Mouse (Mus musculus) CD8-positive naive resting alpha-beta T cell, adult 2 months (primary cell): Measurements from ENCODE around the gene Gpr108.

ENCODE experiments used
- DNase-seq, 2 experiments: peaks; one replicate each; pipeline ENCODE4 v3.0.0; 2022; ENCODE audit warnings: low read depth in 2 of 2, low spot score in 2 of 2

The Gpr108 gene

GRCm38 (mm10) chr17:57246663-57247392 lies 1.4 kb downstream of the Gpr108 start:
- no peak for DNase-seq

DNA sequence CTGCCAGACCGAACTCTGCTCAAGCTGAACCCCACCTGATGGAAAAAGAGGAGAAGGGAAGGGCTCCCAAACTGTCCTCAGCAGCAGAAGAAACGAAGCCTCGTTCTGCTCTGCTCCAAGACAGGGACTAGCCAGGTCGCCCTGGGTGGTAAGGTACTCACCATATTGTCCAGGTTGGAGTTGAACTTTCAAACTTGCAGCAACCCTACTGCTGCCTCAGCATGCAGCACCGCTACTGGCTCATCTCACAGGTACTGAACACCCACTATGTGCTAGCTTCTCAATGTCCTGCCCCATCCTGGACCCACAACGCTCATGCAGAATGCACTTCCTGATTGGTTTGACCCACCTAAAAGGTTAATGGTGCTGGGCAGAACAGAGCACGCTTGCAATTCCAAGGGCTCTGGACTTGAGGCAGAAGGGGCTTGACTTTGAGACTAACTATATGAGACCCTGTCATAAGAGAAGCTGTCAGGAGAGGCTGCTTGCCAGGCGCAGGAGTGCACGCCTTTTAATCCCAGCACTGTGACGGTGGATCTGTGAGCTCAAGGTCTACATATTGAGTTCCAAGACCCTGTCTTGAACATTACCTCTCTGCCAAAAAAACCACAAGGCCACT lies 2.8 kb downstream of the Gpr108 start:
- no peak for DNase-seq

DNA sequence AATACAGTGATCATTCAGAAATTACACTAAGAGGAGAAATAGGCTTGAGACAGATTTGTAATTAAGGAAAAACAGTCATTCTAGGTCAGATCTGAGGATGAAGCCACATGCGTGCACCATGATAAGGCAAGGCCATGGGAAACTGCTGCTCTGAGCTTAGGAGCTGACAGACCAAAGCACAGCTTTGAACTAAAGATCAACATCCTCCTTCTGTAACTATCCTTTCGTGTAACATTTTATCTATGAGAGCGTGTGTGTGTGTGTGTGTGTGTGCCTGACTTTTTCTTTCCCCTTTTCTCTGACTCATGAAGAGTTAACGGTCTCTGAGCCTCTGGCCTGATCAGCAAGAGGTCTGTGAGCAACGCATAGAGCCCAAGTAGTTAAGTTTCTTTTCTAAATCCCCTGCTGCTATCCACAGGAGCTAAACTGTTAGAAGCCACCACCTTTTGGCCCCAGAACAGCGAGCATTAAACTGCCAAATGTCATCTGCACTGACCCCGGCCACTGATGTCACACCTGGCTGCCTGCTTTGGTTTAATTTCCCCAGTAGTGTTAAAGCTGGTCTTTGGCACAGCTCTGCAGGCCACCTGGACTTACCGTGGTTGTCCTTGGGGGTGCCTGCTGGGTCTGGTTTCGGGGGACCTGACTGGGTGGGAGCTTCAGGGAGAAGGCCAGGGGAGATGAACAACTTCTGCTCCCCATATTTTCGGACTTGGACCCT lies 4.4 kb downstream of the Gpr108 start:
- no peak for DNase-seq

DNA sequence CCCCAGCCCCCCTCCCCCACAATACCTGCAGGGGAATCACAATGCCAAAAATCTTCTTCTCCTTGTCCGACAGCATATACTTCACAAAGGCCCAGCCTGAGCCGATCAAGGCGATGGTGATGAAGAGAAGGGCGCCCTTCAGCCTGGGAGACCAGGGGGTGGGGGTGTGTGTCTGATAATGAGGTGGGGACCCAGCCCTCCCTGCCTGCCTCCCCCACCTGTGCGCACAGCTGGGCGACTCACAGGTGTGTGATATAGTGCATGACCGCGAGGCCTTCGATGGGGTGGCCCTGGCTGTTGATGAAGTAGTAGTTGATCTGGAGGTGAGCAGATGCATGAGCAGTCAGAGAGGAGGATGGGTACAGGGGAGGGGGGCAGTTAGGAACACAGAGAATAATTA lies 11.1 kb downstream of the Gpr108 start:
- no peak for DNase-seq

- no peak for DNase-seq
Measured at GRCm38 (mm10) chr17:57235803-57236202, 12.4 kb downstream of the Gpr108 start.

DNA sequence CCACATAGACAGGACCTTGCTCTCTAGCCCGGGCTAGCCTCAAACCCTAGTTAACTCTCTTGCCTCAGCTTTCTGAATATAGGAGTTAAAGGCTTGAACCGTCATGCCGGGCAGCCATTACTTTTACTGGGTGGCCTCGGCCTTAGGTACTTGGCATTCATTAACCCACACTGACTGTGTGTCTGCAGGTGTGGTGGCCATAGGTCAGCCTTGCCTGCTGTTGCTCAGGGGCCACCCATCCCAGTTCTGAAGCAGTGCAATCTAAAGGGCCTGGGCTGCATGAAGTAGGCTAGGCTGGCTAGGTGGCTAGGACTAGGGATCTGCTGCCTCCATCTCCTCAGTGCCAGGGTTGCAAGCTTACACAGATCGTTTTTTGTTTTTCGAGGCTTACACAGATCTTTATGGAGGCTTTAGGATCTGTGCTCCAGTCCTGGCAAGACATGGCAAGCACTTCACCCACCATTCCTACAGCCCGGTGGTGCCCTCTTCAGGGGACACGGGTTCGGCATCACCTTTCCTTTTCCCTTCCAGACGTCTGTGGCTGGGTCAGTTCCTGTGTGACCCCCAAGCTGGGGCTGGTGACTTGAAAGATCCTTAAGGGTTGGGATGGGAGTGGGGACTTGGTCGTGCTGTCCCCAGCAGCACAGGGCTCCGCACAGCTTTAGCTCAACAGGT lies 13.9 kb downstream of the Gpr108 start:
- DNase-seq = no peak

DNA sequence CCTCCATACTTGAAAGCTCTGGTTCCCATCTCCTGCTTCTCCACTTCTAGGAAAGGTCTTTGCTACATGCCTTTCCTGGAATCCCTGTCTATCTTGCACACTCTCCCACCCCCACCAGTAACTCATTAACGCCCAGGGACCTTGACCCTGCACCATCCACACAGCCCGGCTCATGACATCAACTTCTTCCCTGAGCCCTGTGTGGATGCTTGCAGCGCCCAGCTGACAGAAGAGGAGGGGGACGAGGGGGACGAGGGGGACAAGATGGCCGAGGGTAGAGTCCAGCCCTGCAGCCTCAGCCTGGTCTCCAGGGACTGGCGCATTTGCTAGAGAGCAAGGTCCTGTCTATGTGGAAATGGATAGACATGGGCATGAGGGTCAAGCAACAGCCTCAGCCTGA lies 15.2 kb downstream of the Gpr108 start:
- no peak for DNase-seq

DNA sequence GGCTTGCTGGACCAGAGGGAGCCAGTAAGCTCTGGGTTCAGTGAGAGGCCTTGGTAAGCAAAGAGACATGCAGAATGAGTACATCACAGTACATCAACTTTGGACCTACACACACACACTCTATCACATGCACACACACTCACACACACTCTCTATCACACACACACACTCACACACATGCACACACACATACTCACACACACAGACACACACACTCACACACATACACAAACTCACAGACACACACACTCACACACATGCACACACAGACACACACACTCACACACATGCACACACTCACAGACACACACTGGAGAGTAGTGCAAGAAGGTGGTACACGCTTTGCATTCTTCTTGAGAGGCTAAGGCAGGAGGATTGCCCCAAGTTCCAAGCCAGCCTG lies 16.0 kb downstream of the Gpr108 start:
- no peak for DNase-seq

DNA sequence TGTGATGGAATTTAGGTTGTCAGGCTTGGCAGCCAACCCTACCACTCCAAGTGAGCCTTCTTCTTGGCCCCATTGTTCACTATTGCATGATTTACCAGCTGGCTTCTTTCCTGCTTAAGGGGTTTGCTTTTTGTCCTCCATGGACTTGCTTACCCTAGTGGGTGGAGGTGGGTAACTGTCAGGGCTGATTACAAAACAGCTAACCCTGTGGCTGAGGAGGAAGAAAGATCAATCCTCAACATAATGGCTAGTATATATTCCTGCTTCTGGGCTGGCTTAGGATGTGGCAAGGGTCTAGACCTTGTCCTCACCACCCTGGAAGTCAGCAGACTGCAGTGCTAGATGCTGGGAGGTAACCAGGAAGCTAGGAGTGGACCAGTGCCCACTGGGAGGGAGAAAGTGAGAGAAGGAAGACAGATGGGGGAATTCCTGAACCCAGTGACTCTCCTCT lies 16.9 kb downstream of the Gpr108 start:
- no peak for DNase-seq

GRCm38 (mm10) chr17:57230728-57231125 lies 17.5 kb downstream of the Gpr108 start:
- no peak for DNase-seq

GRCm38 (mm10) chr17:57229851-57230727 lies 18.2 kb downstream of the Gpr108 start:
- no peak for DNase-seq

DNA sequence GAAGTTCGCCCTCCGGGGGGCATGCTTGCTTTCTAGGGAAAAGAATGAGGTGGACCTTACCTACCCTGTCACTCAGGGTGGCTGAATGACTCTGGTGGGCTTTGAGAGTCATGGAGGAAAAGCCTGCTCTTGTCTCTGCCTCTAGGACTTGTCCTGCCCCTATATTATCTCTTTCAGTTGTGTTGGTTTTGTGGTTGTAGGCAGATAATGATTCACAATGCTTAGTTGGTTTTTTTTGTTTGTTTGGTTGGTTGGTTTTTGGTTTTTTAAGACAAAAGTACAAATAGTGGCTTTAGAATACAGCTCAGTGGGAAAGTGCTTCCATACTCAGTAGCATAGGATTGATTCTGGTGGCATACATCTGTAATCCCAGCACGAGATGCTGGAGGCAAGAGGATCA lies 19.4 kb downstream of the Gpr108 start:
- DNase-seq = no peak

DNA sequence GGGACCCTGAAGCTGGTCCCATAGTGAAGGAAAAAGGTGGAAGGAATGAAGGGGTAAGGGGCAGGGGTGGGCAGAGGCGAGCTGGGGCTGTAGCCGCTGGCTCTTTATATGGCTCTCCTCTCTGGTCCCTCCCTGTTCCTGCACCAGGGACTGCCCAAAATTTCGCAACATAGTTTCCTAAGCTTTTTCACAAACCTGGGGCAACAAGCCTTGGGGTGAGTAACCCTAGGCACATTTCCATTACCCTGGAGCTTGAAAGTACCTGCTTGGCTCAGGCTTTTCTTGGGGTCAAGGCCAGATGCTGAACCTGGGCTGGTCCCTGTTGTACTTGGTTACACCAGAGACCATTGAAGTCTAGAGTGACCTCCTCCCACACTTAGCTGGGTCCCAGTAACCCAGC lies 20.2 kb downstream of the Gpr108 start, which contains the start of gene C3:
Gene C3, minus strand, starts transcription at position 123 of the 400 bp plus-strand sequence.
- no peak for DNase-seq

GRCm38 (mm10) chr17:57227468-57227867 lies 20.8 kb downstream of the Gpr108 start:
- no peak for DNase-seq

GRCm38 (mm10) chr17:57223313-57223712 lies 24.9 kb downstream of the Gpr108 start:
- DNase-seq = no peak

- DNase-seq = no peak
Measured at GRCm38 (mm10) chr17:57221911-57222310, 26.3 kb downstream of the Gpr108 start.

DNA sequence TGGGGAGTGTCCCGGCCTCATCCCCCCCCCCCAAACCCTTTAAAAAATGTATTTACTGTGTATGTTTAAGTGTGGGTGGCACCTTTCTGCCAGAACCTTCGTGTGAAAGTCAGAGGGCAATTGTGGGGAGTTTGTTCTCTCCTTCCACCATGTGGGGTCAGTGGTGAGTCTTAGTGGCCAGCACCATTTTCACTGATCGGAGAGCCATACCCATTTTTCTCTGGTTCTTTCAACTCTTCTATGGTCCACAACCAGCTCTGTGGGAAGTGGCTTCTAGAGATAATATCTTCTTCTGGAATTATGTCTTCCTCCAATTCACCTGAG lies 28.4 kb downstream of the Gpr108 start:
- peak in 1 of 2 experiments; percentile 10 for DNase-seq

- DNase-seq = peak; percentile 76 to 83
Measured at GRCm38 (mm10) chr17:57219167-57219883, 28.9 kb downstream of the Gpr108 start.

DNA sequence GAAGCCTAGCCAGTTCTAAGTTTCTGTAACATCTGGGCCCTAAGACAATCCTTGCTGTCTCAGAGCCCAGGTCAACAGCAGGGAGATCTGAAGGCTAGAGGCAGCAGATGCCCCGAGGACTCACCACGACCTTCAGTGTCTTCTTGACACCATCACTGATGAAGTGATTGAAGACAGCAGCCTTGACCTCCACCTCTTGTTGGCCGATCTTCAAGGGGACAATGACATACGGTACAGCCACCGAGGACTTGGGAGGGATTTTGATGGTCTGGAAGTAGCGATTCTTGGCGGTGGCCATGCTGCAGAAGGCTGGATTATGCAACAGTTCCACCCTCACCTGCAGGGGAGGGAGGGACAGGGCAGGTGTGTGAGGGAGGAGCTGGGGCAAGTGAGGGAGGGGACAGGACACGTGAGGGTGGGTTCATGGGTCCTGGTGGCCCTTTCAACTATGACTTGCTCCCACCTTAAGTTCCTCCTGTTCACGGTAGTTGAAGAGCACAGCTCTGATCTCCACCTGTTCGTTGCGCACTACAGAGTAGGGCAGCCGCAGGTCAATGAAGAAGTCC lies 29.8 kb downstream of the Gpr108 start:
- DNase-seq = no peak
